Mouse (Mus musculus) heart, embryonic 11.5 days (tissue): ENCODE data around the gene Prune2. TPM values are rescaled to one million over a fixed set of nuclear protein-coding genes. Genes with fewer than 3 reads are reported as not detected.

Experiments
- ATAC-seq: fragments of 200-750 bp; cut with Nextera tagmentation; replicated peaks from 2 replicates; pipeline ENCODE4 v1.8.0; 2017; ENCODE audit warnings: moderate library complexity; ENCODE audit not compliant: insufficient number of reproducible peaks, low FRiP score, low TSS enrichment
- H3K27ac ChIP-seq: fragments of 300-500 bp; sonication (generic); 2 replicates; pipeline ENCODE4 v1.5.1; 2014; ENCODE audit warnings: mild to moderate bottlenecking, low read depth, low read length
- H3K27me3 ChIP-seq: fragments of 300-500 bp; sonication (generic); 2 replicates; pipeline ENCODE4 v1.6.1; 2014; ENCODE audit warnings: mild to moderate bottlenecking, low read length, mixed read lengths; ENCODE audit not compliant: control insufficient read depth, insufficient read depth
- H3K36me3 ChIP-seq: fragments of 300-500 bp; sonication (generic); 2 replicates; pipeline ENCODE4 v1.6.1; 2014; ENCODE audit warnings: mild to moderate bottlenecking, low read length, moderate library complexity, mixed read lengths; ENCODE audit not compliant: control insufficient read depth, insufficient read depth
- H3K4me1 ChIP-seq: fragments of 300-500 bp; sonication (generic); 2 replicates; pipeline ENCODE4 v1.6.1; 2014; ENCODE audit warnings: low read length; ENCODE audit not compliant: control insufficient read depth, insufficient read depth
- H3K4me2 ChIP-seq: fragments of 300-500 bp; sonication (generic); 2 replicates; pipeline ENCODE4 v1.6.1; 2014; ENCODE audit warnings: mild to moderate bottlenecking, moderate library complexity
- H3K4me3 ChIP-seq: fragments of 300-500 bp; sonication (generic); 2 replicates; pipeline ENCODE4 v1.5.1; 2014; ENCODE audit warnings: low read depth, low read length
- H3K9ac ChIP-seq: fragments of 300-500 bp; sonication (generic); 2 replicates; pipeline ENCODE4 v1.6.1; 2014; ENCODE audit warnings: mild to moderate bottlenecking, low read depth, low read length, moderate library complexity
- H3K9me3 ChIP-seq: fragments of 300-500 bp; sonication (generic); replicated peaks from 2 replicates; pipeline ENCODE4 v1.6.1; 2016; ENCODE audit warnings: low read length; ENCODE audit not compliant: control insufficient read depth
- WGBS: fragments of 180-500 bp; shearing (Covaris S2); extraction: QIAGEN DNeasy Blood & Tissue Kit; methylation state at CpG from one replicate; pipeline ENCODE4 v1.1.7; 2014; ENCODE audit not compliant: insufficient replicate concordance; 5-methylcytosine and 5-hydroxymethylcytosine counted together
- polyA plus RNA-seq: library from polyadenylated mRNA; unstranded; fragments of >200 nt; fragmentation: Nextera tagmentation; extraction: Ambion mirVana; gene quantifications from 2 replicates; pipeline ENCODE4 v1.2.1, GENCODE M21; 2014

Prune2 gene
- polyA plus RNA-seq, 1 experiment from 2014 or later = 9.8 TPM

- peaks cover 7% of the 10 kb centered on the region for H3K27me3 ChIP-seq
- H3K4me3 ChIP-seq = no peak overlapping the region
- no peaks in the 10 kb centered on the region for H3K9me3 ChIP-seq
- H3K9ac ChIP-seq = no peak overlapping the region
- no peaks in the 10 kb centered on the region for H3K4me1 ChIP-seq
- ATAC-seq = no peak
- no peak overlapping the region for H3K27ac ChIP-seq
- H3K4me2 ChIP-seq = no peak overlapping the region
- 69% methylated on average over 12 of the region's 12 CpGs for WGBS
- no peaks in the 10 kb centered on the region for H3K36me3 ChIP-seq
Observed at GRCm38 (mm10) chr19:17140016-17140914, 184.3 kb downstream of the Prune2 start.

DNA sequence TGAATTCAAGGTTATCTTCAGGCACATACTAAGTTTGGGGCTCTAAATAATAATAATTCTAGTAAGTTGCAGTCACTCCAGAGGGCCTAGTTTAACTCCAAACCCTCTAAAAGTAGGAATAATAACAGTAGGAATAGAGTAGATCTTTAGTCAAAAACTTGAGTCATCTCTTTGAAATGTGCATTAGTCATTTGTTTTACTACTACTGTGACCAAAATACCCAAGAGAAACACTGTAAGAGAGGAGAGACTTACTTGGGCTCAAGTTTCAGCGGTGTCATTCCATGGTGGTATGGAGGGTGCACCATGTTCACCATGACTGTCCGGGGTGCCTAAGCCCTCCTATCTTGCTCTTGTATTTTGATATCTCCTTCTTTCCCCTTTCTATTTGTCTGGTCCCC lies 187.3 kb downstream of the Prune2 start:
- Histone ChIP-seq H3K4me2 (no peak overlapping the region), H3K9ac (no peak overlapping the region), H3K4me3 (no peak overlapping the region), H3K36me3 (no peaks in the 10 kb centered on the region), H3K4me1 (no peaks in the 10 kb centered on the region), H3K27me3 (no peaks in the 10 kb centered on the region), H3K27ac (no peak overlapping the region), H3K9me3 (no peaks in the 10 kb centered on the region)
- WGBS = 89% methylated on average over 2 of the region's 2 CpGs
- ATAC-seq = no peak

DNA sequence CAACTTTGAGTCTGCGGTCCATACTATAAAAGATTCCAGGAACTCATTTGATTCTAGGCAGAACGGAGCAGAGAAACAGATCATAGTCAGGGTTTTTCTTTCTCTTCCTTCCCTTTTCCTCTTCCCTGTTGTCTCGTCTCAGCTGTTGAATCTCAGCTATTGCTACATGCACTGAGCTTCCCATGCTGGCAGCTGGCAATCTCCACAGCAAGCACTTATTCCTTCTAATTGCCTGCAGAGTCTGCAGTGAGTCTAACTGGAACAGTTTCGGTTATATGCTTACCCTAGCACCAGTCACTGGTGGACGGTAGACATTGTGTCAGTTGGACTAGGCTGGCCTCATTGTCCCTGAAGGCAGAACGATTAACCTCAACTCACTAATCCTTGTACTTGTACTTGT lies 188.3 kb downstream of the Prune2 start:
- no peaks in the 10 kb centered on the region for H3K27me3 ChIP-seq
- no peak overlapping the region for H3K4me2 ChIP-seq
- H3K36me3 ChIP-seq = no peaks in the 10 kb centered on the region
- H3K9ac ChIP-seq = no peak overlapping the region
- no peak for ATAC-seq
- H3K27ac ChIP-seq = no peak overlapping the region
- no peaks in the 10 kb centered on the region for H3K9me3 ChIP-seq
- no peaks in the 10 kb centered on the region for H3K4me1 ChIP-seq
- H3K4me3 ChIP-seq = no peak overlapping the region
- WGBS = 78% methylated on average over 6 of the region's 6 CpGs

DNA sequence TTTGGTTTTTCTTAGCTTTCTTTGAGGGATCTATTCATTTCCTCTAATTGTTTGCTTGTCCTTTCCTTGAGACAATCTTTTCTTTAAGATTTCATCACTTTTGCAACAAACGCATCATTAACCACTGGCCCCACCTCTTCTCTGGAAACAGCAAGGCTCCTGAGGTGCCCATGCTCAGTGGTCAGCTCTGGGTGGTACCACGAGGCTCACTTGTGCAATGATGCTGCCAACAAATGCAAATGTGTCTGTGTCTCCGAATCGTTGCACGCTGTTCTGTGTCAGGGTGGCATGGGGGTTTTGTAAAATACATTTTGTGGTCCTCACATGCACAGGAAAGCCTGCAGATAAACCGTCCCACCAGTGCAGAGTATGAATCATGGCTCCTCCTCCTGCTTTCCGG lies 194.1 kb downstream of the Prune2 start:
- ATAC-seq = no peak
- Histone ChIP-seq H3K4me2 (no peak overlapping the region), H3K9me3 (no peaks in the 10 kb centered on the region), H3K9ac (no peak overlapping the region), H3K27me3 (no peaks in the 10 kb centered on the region), H3K36me3 (no peaks in the 10 kb centered on the region), H3K4me3 (no peak overlapping the region), H3K4me1 (no peaks in the 10 kb centered on the region), H3K27ac (no peak overlapping the region)
- WGBS = 71% methylated on average over 7 of the region's 7 CpGs

DNA sequence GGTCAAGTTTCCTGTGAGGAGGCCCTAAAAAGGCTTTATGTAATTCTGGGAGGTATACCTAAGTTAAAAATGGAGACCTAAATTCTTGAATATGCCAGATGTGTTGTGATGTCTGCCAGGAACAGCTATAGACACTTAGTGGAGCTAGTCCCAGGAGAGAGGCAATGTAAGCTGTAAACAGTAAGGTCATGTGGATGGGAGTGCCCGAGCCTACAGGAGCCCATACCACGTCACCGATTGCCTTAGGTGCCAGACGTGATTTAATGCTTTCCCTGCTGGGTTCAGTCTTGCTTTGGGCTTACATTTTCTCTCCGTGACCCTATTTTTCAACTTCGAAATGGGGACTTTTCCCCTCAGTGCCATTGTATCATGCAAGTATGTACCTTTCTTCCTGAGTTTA lies 195.9 kb downstream of the Prune2 start:
- no peaks in the 10 kb centered on the region for H3K27me3 ChIP-seq
- no peaks in the 10 kb centered on the region for H3K36me3 ChIP-seq
- no peak overlapping the region for H3K4me3 ChIP-seq
- no peak overlapping the region for H3K27ac ChIP-seq
- 79% methylated on average over 6 of the region's 6 CpGs for WGBS
- H3K9ac ChIP-seq = no peak overlapping the region
- H3K9me3 ChIP-seq = no peaks in the 10 kb centered on the region
- H3K4me2 ChIP-seq = no peak overlapping the region
- H3K4me1 ChIP-seq = no peaks in the 10 kb centered on the region
- no peak for ATAC-seq

GRCm38 (mm10) chr19:17152461-17152860 lies 196.5 kb downstream of the Prune2 start:
- Histone ChIP-seq H3K4me3 (no peak overlapping the region), H3K9ac (no peak overlapping the region), H3K4me1 (no peaks in the 10 kb centered on the region), H3K4me2 (no peak overlapping the region), H3K27me3 (no peaks in the 10 kb centered on the region), H3K9me3 (no peaks in the 10 kb centered on the region), H3K36me3 (no peaks in the 10 kb centered on the region), H3K27ac (no peak overlapping the region)
- ATAC-seq = no peak
- 76% methylated on average over 7 of the region's 7 CpGs for WGBS

- WGBS = 81% methylated on average over 11 of the region's 11 CpGs
- no peak overlapping the region for H3K4me3 ChIP-seq
- no peak overlapping the region for H3K4me2 ChIP-seq
- no peaks in the 10 kb centered on the region for H3K9me3 ChIP-seq
- H3K27ac ChIP-seq = no peak overlapping the region
- no peak overlapping the region for H3K9ac ChIP-seq
- no peaks in the 10 kb centered on the region for H3K4me1 ChIP-seq
- no peaks in the 10 kb centered on the region for H3K36me3 ChIP-seq
- no peaks in the 10 kb centered on the region for H3K27me3 ChIP-seq
- ATAC-seq = no peak
Observed at GRCm38 (mm10) chr19:17153911-17154639, 198.2 kb downstream of the Prune2 start.

DNA sequence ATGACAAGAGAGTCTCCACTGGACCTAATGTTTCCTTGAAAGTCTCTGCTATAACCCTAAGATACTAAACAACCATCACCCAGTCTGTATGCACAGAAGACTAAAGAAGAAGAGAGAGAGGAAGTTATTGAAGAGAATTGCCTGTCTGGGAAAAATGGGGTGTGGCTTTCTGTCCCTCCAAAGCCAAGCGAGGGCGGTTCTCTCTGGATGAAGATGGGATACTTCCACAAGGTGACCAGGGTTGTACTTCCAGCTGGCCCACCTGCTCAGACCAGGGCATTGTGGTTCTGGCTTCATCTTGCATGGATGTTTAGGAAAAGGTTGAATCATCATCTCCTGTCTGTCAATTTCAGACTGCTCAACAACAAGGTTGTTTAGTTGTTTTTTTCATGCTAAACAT lies 199.3 kb downstream of the Prune2 start:
- no peak for ATAC-seq
- H3K9me3 ChIP-seq = no peaks in the 10 kb centered on the region
- peaks cover 5% of the 10 kb centered on the region for H3K4me1 ChIP-seq
- H3K27me3 ChIP-seq = no peaks in the 10 kb centered on the region
- no peak overlapping the region for H3K27ac ChIP-seq
- H3K9ac ChIP-seq = no peak overlapping the region
- no peak overlapping the region for H3K4me2 ChIP-seq
- WGBS = 70% methylated on average over 2 of the region's 2 CpGs
- no peaks in the 10 kb centered on the region for H3K36me3 ChIP-seq
- no peak overlapping the region for H3K4me3 ChIP-seq
